Mouse (Mus musculus) heart, postnatal 0 days (tissue): ENCODE measurements around the gene Bloc1s3. TPM values are rescaled to one million over a fixed set of nuclear protein-coding genes. Genes with fewer than 3 reads are reported as not detected.
A peak's percentile ranks its signal among the peaks of the same experiment; 100 is the strongest.

Experiments used
- ATAC-seq: fragments of 200-750 bp; cut with Nextera tagmentation; 2 replicates; pipeline ENCODE4 v1.8.0; 2017; ENCODE audit warnings: low read depth, moderate number of reproducible peaks, moderate library complexity; ENCODE audit not compliant: insufficient read depth
- DNase-seq: peaks from one replicate; pipeline ENCODE4 v3.0.0-alpha.2; 2016; ENCODE audit warnings: low spot score
- H3K27ac ChIP-seq: fragments of 300-500 bp; sonication (generic); 2 replicates; pipeline ENCODE4 v1.5.1; 2014; ENCODE audit warnings: low read depth, mild to moderate bottlenecking
- H3K27me3 ChIP-seq: fragments of 300-500 bp; sonication (generic); 2 replicates; pipeline ENCODE4 v1.6.1; 2014; ENCODE audit warnings: low read length, mixed read lengths; ENCODE audit not compliant: control insufficient read depth, insufficient read depth
- H3K36me3 ChIP-seq: fragments of 300-500 bp; sonication (generic); replicated peaks from 2 replicates; pipeline ENCODE4 v1.6.1; 2014; ENCODE audit warnings: low read length, mixed read lengths; ENCODE audit not compliant: control insufficient read depth, insufficient read depth
- H3K4me1 ChIP-seq: fragments of 300-500 bp; sonication (generic); 2 replicates; pipeline ENCODE4 v1.6.1; 2014; ENCODE audit warnings: antibody characterized with exemption; ENCODE audit not compliant: control insufficient read depth, insufficient read depth
- H3K4me2 ChIP-seq: fragments of 300-500 bp; sonication (generic); 2 replicates; pipeline ENCODE4 v1.6.1; 2014; ENCODE audit warnings: low read depth, mild to moderate bottlenecking, low read length, moderate library complexity
- H3K4me3 ChIP-seq: fragments of 300-500 bp; sonication (generic); 2 replicates; pipeline ENCODE4 v1.5.1; 2014; ENCODE audit warnings: low read depth, low read length
- H3K9ac ChIP-seq: fragments of 300-500 bp; sonication (generic); replicated peaks from 2 replicates; pipeline ENCODE4 v1.6.1; 2014; ENCODE audit warnings: low read depth, low read length, mixed read lengths
- H3K9me3 ChIP-seq: fragments of 300-500 bp; sonication (generic); replicated peaks from 2 replicates; pipeline ENCODE4 v1.6.1; 2016; ENCODE audit warnings: low read length; ENCODE audit not compliant: control insufficient read depth
- CTCF ChIP-seq: IDR thresholded peaks from 2 replicates; pipeline ENCODE4 v1.5.1; 2016; ENCODE audit warnings: antibody characterized with exemption, control low read depth, low read depth
- EP300 ChIP-seq: IDR thresholded peaks from 2 replicates; pipeline ENCODE4 v1.6.1; 2016; ENCODE audit warnings: antibody characterized with exemption, low read depth
- WGBS: fragments of 180-500 bp; shearing (Covaris S2); extraction: QIAGEN DNeasy Blood & Tissue Kit; methylation state at CpG from one replicate; pipeline ENCODE4 v1.1.7; 2014; 5-methylcytosine and 5-hydroxymethylcytosine counted together
- polyA plus RNA-seq: library from polyadenylated mRNA; unstranded; fragments of >200 nt; fragmentation: Nextera tagmentation; extraction: Ambion mirVana; gene quantifications from 2 replicates; pipeline ENCODE4 v1.2.1, GENCODE M21; 2015
- total RNA-seq: library from RNA; depleted of rRNA; stranded (reverse); fragments of >200 nt; gene quantifications from 2 replicates; pipeline ENCODE4 v1.2.3, GENCODE M21; 2014; ENCODE audit warnings: low replicate concordance

Gene Bloc1s3
- total and polyA plus RNA-seq, 2 experiments from 2014 or later: 1.2 to 11.9 TPM

DNA sequence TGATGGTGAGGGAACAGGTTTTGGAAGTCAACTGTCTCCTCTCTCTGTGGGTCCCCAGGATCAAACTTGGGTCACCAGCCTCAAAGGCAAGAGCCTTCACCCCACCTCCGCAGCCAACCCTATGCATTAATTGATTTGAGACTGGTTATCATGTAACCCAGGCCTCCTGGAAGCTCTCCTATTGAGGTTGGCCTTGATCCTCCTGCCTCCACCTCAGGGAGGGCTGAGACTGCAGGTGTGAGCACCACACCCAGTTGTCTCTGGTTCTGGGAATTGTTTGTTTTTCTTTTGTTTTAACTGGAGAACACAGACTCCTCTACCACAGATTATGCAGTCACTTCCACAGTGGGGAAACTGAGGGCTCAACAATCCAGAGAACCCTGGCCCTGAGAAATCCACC, 47.7 kb downstream of the Bloc1s3 start:
- Histone ChIP-seq H3K4me1 (peaks cover 14% of the 10 kb centered on the region), H3K4me3 (no peak overlapping the region), H3K36me3 (no peaks in the 10 kb centered on the region), H3K4me2 (no peak overlapping the region), H3K9ac (no peak overlapping the region), H3K27ac (no peak overlapping the region), H3K9me3 (no peaks in the 10 kb centered on the region), H3K27me3 (peaks cover 11% of the 10 kb centered on the region)
- WGBS: 87% methylated on average over 1 of the region's 1 CpGs
- DNase-seq: no peak
- no peak for TF ChIP-seq EP300
- ATAC-seq: no peak

DNA sequence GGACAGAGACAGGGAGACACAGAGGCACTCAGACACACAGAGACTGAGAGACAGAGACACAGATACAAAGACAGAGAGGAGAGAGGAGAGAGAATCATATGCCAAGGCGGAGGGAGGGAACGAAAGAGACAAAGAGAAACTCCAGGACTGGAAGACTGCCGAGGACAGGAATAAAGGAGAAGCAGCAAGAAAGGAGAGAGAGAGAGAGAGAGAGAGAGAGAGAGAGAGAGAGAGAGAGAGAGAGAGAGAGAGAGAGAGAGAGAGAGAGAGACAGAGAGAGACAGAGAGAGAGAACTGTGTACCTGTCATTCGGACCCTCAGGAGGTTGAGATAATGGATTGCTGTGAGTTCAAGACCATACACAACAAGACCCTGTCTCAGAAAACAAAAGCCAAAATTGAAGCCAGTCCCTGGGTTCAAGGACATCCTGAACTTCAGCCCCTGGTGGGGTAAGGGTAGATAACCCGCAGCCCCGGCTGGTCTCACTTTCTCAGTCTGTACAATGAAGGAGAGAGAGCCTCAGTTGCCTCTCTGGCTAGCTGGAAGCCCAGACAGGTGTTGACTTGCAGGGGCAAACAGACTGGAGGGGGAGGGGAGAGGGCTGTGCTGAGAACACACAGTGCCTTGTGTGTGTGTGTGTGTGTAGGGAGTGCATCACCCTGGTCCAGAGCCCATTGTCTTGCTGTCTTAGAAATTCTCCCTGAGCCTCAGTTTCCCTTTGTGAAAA, 48.9 kb downstream of the Bloc1s3 start:
- Histone ChIP-seq H3K4me3 (peak overlapping the region; percentile 79), H3K27me3 (0 out of 2 replicates have a peak, but pooled peaks cover 3% of the 10 kb centered on the region), H3K36me3 (no peaks in the 10 kb centered on the region), H3K4me1 (peaks cover 14% of the 10 kb centered on the region), H3K9ac (peak overlapping the region; percentile 87), H3K9me3 (no peaks in the 10 kb centered on the region), H3K4me2 (peak overlapping the region; percentile 96), H3K27ac (peak overlapping the region; percentile 7; the same call in 1 of the 2 replicates)
- 15% methylated on average over 6 of the region's 6 CpGs for whole genome bisulfite sequencing
- DNase-seq (no peak), ATAC-seq (no peak)
- TF ChIP-seq CTCF (no peak), EP300 (no peak)

GRCm38 (mm10) chr7:19458591-19459111, 49.5 kb downstream of the Bloc1s3 start, which contains the start of gene Mark4:
TSS of gene Mark4 (minus strand) at chr7:19458821.
- no peaks in the 10 kb centered on the region for H3K9me3 ChIP-seq
- peak within 1 kb of the TSS; percentile 96 for H3K4me2 ChIP-seq
- H3K27me3 ChIP-seq: 0 out of 2 replicates have a peak, but pooled peaks cover 3% of the 10 kb centered on the region
- peaks cover 14% of the 10 kb centered on the region for H3K4me1 ChIP-seq
- H3K9ac ChIP-seq: peak within 1 kb of the TSS; percentile 87
- H3K4me3 ChIP-seq: peak within 1 kb of the TSS; percentile 79
- ATAC-seq (peak; percentile 89), DNase-seq (peak; percentile 86)
- peak within 1 kb of the TSS; percentile 69 for H3K27ac ChIP-seq
- WGBS: under 1% methylated on average over 31 of the region's 42 CpGs
- TF ChIP-seq CTCF (no peak), EP300 (no peak)
- no peaks in the 10 kb centered on the region; the same call in 1 of the 2 replicates for H3K36me3 ChIP-seq

DNA sequence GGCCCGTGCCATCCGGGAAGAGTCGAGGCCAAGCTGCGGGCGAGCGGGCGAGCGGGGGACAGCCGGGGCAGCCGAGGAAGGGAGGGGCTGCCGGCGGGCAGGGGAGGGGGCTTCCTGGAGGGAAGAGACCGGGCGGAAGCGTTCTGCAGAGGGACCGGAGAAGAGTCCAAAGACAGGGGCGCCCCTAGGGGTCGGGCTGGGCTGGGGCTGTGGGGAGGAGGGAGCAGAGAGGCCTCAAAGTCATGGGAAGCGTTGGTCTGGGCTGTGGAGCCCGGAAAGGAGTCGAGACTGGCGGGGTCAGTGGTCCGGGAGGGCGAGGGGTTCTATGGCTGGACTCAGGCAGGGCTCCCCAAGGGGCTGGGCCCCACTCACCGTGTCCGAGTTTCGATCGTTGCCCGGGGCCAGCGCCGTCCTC, 50.1 kb downstream of the Bloc1s3 start:
- DNase-seq (peak; percentile 76), ATAC-seq (peak; percentile 75)
- TF ChIP-seq EP300: no peak
- peak; percentile 39 for TF ChIP-seq CTCF
- Histone ChIP-seq H3K27ac (peak overlapping the region; percentile 69), H3K9ac (peak overlapping the region; percentile 87), H3K4me1 (peaks cover 14% of the 10 kb centered on the region), H3K9me3 (no peaks in the 10 kb centered on the region), H3K4me3 (peak overlapping the region; percentile 79), H3K4me2 (peak overlapping the region; percentile 96), H3K27me3 (0 out of 2 replicates have a peak, but pooled peaks cover 3% of the 10 kb centered on the region), H3K36me3 (no peaks in the 10 kb centered on the region; the same call in 1 of the 2 replicates)
- under 1% methylated on average over 28 of the region's 31 CpGs for WGBS

- peak; percentile 1; the same call in 1 of the 2 replicates for ATAC-seq
- Histone ChIP-seq H3K4me3 (peak overlapping the region; percentile 79), H3K4me1 (peaks cover 14% of the 10 kb centered on the region), H3K36me3 (no peaks in the 10 kb centered on the region; the same call in 1 of the 2 replicates), H3K27ac (peak overlapping the region; percentile 69), H3K9me3 (no peaks in the 10 kb centered on the region), H3K4me2 (peak overlapping the region; percentile 96), H3K9ac (peak overlapping the region; percentile 87), H3K27me3 (0 out of 2 replicates have a peak, but pooled peaks cover 1% of the 10 kb centered on the region)
- DNase-seq: no peak
- 10% methylated on average over 14 of the region's 14 CpGs for WGBS
- TF ChIP-seq EP300 (no peak), CTCF (no peak)
Measured at GRCm38 (mm10) chr7:19457414-19458071, 50.6 kb downstream of the Bloc1s3 start.
